Mouse (Mus musculus) gastrocnemius, postnatal 25 days (tissue): Measurements from ENCODE around the gene Spp2. TPM values are rescaled to one million over a fixed set of nuclear protein-coding genes. Genes with fewer than 3 reads are reported as not detected.

ENCODE experiments used
- DNase-seq: peaks from one replicate; pipeline ENCODE4 v3.0.0; 2022
- long read RNA-seq, 2 experiments: library from polyadenylated mRNA; stranded (forward); transcript quantifications; one replicate each; pipeline ENCODE4 v2.0.0; 2021
- total RNA-seq, 2 experiments: library from RNA; stranded (reverse); gene quantifications; 1 replicate in 1 of 2; 2 replicates in 1 of 2; pipeline ENCODE4 v1.2.3; 2021

Gene Spp2
- total RNA-seq, result not detected
- long read RNA-seq, experiment 1, result 0 reads
- long read RNA-seq, experiment 2, result 0 reads

GRCm38 (mm10) chr1:88406807-88407198 is at the start of gene Spp2:
Gene Spp2, plus strand, starts transcription at chr1:88406961.
- DNase-seq, result no peak

DNA sequence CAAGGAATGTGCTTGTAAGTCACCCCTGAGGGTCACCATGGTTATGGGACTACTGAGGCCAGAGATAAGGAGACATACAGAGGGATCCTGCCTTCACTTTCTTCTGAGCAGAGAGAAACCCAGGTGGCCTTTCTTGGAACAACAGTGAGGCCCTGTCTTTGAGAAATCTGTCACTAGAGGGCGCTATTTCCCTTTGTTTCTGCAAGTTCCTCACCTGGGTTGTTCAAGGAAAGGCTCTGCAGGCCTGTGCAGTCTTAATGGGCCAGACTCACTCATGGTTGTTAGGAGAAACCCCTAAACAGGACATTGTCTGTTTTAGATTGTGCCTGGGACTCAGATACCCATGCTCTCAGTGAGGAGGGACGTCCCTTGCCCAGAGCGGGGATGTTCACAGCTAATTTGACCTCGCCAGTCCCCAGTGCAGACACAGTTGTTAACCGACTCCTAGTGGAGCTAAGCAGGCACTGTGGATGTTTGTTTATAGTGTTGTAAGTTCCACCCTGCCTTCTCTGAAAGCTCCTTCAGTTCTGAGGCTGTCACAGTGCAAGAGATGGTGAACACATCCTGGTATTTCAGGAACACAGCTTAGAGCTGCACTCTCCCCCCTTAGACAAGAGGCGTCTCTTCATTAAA is 49.2 kb upstream of the Spp2 start:
- DNase-seq, result no peak

DNA sequence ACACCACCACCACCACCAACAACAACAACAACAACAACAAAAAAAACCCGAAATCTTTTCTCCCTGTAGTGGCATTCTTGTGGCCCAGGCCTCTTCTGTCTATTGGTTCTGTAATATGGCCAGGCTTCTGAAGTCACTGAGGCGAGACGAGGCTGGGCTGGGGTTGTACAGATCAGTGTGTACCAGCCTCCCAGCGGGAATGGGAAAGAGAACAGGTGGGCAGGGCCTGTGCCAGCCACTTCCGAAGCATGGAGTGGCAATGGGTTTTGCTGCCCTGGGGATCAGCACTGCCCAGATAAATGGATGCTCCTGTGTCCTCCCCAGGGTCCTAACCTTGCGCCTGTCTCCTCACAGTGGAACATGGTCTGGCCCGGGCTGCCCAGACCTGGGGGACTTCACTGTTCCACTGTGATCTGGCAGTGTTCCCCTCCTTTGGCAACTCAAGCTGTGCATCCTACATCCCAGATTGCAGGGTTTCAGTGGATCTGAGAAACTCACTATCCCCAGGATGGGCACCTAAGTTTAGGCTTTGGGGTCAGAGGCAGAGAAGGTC is 48.6 kb upstream of the Spp2 start:
- DNase-seq, result no peak

GRCm38 (mm10) chr1:88361085-88361484 is 45.7 kb upstream of the Spp2 start:
- no peak for DNase-seq

- DNase-seq, result no peak
These were observed 39.7 kb upstream of the Spp2 start for GRCm38 (mm10) chr1:88366881-88367644.

- DNase-seq, result no peak
These were observed 28.3 kb upstream of the Spp2 start for GRCm38 (mm10) chr1:88378446-88378845.

GRCm38 (mm10) chr1:88391632-88392031 is 15.1 kb upstream of the Spp2 start:
- DNase-seq, result no peak

GRCm38 (mm10) chr1:88393321-88393720 is 13.4 kb upstream of the Spp2 start:
- no peak for DNase-seq

- no peak for DNase-seq
These were observed 3.4 kb upstream of the Spp2 start for GRCm38 (mm10) chr1:88403378-88403777.

- DNase-seq, result no peak
These were observed 519 bp upstream of the Spp2 start for GRCm38 (mm10) chr1:88406078-88406806.

- no peak for DNase-seq
These were observed 1.6 kb downstream of the Spp2 start for GRCm38 (mm10) chr1:88408340-88408739.

- no peak for DNase-seq
These were observed 5.3 kb downstream of the Spp2 start for GRCm38 (mm10) chr1:88412013-88412412.

DNA sequence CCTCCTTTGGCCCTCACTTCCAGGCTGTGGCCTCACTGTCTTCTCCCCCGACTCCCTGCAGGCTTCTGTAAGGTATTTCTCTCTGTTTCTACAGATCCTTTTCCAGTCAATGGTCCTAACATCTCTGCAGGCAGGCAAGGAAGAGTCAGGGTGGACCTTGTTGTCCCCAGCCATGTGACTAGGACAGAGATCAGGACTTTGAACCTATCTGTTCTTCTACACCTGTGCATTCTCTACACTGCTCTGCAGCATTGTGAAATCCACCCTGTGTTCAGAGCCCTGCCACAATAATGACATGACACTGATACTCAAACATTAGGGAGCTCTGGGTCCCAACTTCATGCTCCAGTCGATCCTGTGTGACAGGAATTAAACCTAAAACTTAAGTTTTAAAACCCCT is 12.2 kb downstream of the Spp2 start:
- DNase-seq, result no peak

GRCm38 (mm10) chr1:88422045-88422444 is 15.3 kb downstream of the Spp2 start:
- DNase-seq, result no peak

DNA sequence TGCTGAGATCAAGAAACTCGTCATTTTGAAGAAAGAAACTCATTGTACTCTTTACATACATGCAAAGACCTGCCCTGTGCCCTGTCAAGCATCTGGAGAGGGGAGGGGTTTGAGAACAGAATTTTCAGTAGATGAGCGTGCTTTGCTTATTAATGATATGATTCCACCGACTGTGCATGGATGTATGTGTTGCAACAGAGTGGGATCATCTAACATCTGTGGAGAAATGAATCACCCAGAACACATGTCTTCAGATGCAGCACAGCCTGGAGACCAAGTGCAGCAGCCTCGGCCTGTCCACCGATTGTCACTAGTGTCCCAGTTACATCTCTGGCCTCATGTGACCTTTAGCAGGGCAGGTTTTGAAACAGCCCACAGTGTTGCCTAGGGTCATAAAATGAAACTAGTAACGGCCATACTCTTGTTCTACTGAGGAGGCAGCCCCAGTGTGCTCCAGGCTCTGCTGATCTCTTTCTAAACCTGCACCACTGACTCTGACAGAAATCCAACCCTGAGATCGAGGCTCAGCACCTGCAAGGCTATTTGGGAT is 16.2 kb downstream of the Spp2 start:
- no peak for DNase-seq

- peak; percentile 21 for DNase-seq
These were observed 18.0 kb downstream of the Spp2 start for GRCm38 (mm10) chr1:88424602-88425252.

- DNase-seq, result no peak
These were observed 21.4 kb downstream of the Spp2 start for GRCm38 (mm10) chr1:88427987-88428741.

DNA sequence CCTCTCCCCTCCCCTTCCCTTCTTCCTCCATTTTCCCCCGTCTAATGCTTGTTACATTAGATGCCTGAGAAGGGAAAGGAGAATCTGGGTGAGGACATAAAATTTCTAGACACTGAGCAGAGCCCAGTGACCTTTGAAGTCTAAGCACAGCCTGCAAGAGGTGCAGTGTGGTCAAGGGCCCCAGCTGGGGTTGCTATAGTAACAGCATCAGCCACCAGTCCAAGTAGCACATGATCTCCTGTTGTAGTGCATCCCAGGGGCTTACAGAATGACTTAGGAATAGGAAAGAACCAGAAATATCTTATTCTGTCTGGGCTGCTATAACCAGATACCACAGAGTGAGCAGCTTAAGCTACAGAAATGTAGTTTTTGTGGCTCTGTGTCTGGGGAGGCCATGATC is 22.7 kb downstream of the Spp2 start:
- DNase-seq, result no peak

DNA sequence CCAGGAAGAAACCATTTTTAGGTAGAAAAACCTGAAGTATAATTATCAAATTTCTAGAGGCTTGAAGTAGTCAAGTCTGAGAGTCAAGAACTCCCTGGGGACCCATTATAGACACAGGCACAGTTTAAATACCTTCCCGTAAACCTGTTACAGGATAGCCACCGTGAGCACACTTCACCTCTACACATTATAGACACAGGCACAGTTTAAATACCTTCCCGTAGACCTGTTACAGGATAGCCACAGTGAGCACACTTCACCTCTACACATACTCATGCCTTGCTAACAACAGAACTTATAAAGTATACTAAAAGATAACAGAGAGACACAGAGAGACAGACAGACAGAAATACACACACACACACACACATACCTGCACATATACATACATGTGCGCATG is 24.5 kb downstream of the Spp2 start:
- DNase-seq, result no peak

DNA sequence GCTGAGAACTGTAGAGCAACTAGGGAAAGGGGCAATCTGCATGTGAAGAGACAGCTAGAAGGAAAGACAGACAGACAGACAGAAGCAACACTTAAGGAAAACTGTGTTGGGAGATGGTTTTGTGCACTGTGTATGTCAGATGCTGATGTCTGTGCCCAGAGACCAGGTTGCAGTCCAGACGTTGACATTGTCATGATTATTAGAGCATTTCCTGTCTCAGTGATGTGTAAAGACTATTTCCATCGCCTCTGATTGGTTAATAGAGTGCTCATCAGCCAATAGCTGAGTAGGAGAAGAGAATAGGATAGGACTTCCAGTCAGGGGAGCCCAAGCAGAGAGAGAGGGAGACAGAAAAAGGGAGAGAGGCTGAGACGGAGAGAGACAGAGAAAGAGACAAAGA is 25.8 kb downstream of the Spp2 start:
- no peak for DNase-seq
